Mouse (Mus musculus): ENCODE measurements at regions not wholly inside any gene's neighbourhood (a gene's known extent, or its start where the extent isn't known, plus 50 kb on each side); places are given as distances from the start of the nearest gene placed in this dataset.
"Not testable (repeated sequence)": the region's sequence is repeated elsewhere in the genome, so short reads cannot be mapped to it uniquely, and the experiment has no call there.

- DNase-seq (ENCODE audit: low spot score in 2 of 2) = no peak
These were observed 78.8 kb downstream of the Tpbg start for GRCm38 (mm10) chr9:85920745-85921614.

- DNase-seq (ENCODE audit: low spot score in 2 of 2) = no peak
These were observed 83.1 kb downstream of the Tpbg start for GRCm38 (mm10) chr9:85925259-85925658.

- DNase-seq (ENCODE audit: low spot score in 2 of 2) = no peak
These were observed 90.0 kb downstream of the Tpbg start for GRCm38 (mm10) chr9:85932209-85932608.

GRCm38 (mm10) chr9:85943066-85943684 lies 101.0 kb downstream of the Tpbg start:
- DNase-seq (ENCODE audit: low spot score in 2 of 2) = not testable (repeated sequence)

GRCm38 (mm10) chr9:85948495-85949137 lies 106.4 kb downstream of the Tpbg start:
- DNase-seq (ENCODE audit: low spot score in 2 of 2) = no peak

GRCm38 (mm10) chr9:85951777-85952176 lies 109.6 kb downstream of the Tpbg start:
- DNase-seq (ENCODE audit: low spot score in 2 of 2) = no peak

- DNase-seq (ENCODE audit: low spot score in 2 of 2) = no peak
These were observed 127.9 kb downstream of the Tpbg start for GRCm38 (mm10) chr9:85970076-85970475.

- DNase-seq (ENCODE audit: low spot score in 2 of 2) = no peak
These were observed 139.2 kb downstream of the Tpbg start for GRCm38 (mm10) chr9:85981428-85981827.

- not testable (repeated sequence) for DNase-seq (ENCODE audit: low spot score in 2 of 2)
These were observed 141.3 kb downstream of the Tpbg start for GRCm38 (mm10) chr9:85983516-85983915.

GRCm38 (mm10) chr9:85985671-85986070 lies 143.5 kb downstream of the Tpbg start:
- DNase-seq (ENCODE audit: low spot score in 2 of 2) = no peak

GRCm38 (mm10) chr9:85986142-85986541 lies 144.0 kb downstream of the Tpbg start:
- no peak for DNase-seq (ENCODE audit: low spot score in 2 of 2)

- DNase-seq (ENCODE audit: low spot score in 2 of 2) = no peak
These were observed 160.8 kb downstream of the Tpbg start for GRCm38 (mm10) chr9:86002996-86003395.

- no peak for DNase-seq (ENCODE audit: low spot score in 2 of 2)
These were observed 169.5 kb downstream of the Tpbg start for GRCm38 (mm10) chr9:86011661-86012060.

- no peak for DNase-seq (ENCODE audit: low spot score in 2 of 2)
These were observed 173.7 kb downstream of the Tpbg start for GRCm38 (mm10) chr9:86015841-86016240.

- no peak for DNase-seq (ENCODE audit: low spot score in 2 of 2)
These were observed 178.0 kb downstream of the Tpbg start for GRCm38 (mm10) chr9:86020133-86020532.

GRCm38 (mm10) chr9:86020765-86021164 lies 178.6 kb downstream of the Tpbg start:
- no peak for DNase-seq (ENCODE audit: low spot score in 2 of 2)

- peak in 1 of 2 experiments; percentile 4 for DNase-seq (ENCODE audit: low spot score in 2 of 2)
These were observed 188.6 kb downstream of the Tpbg start for GRCm38 (mm10) chr9:86030738-86031137.

GRCm38 (mm10) chr9:86044098-86044497 lies 201.9 kb downstream of the Tpbg start:
- DNase-seq (ENCODE audit: low spot score in 2 of 2) = no peak

- DNase-seq (ENCODE audit: low spot score in 2 of 2) = no peak
These were observed 215.9 kb downstream of the Tpbg start for GRCm38 (mm10) chr9:86058116-86058515.

- no peak for DNase-seq (ENCODE audit: low spot score in 2 of 2)
These were observed 217.9 kb downstream of the Tpbg start for GRCm38 (mm10) chr9:86060049-86060448.

GRCm38 (mm10) chr9:86061230-86061629 lies 219.1 kb downstream of the Tpbg start:
- DNase-seq (ENCODE audit: low spot score in 2 of 2) = no peak

- no peak for DNase-seq (ENCODE audit: low spot score in 2 of 2)
These were observed 237.1 kb downstream of the Tpbg start for GRCm38 (mm10) chr9:86079275-86079674.

- no peak for DNase-seq (ENCODE audit: low spot score in 2 of 2)
These were observed 239.7 kb downstream of the Tpbg start for GRCm38 (mm10) chr9:86081873-86082272.
